Comparison of ENCODE assay signal across 17 mouse cellular contexts in the genomic region with DNA sequence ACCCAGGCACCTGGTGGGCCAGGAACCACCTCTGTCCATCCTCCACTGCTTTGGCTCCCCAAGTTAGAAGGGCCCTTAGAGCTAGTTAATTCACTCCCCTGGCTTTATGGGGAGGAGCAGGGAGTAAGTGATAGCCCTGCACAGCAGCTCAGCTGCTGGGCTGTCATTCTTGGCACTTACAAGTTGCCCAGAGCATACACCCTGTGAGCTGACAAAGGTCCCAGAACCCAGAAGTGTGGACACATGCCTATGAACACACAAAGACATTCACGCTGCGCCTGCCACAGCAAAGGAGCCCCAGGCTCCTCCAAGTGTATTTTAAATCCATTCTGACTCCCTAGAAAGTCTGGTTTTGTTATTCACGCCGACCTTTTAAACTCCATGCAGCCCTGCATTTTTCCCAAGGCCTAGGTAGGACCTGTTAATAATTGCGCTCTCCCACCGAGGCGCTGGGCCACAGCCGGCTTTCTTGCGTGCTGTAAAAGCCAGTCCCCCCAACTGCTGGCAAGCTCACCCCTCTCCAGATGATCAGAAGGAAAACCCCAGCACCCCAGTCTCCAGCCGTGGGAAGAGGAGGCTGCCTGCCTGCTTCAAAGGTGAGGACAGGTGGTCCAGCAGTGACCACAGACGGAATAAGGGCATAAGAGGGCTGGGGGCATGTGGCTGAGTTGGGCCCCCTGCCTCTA.
DNase-seq lines count a peak whose midpoint lies in the region; ATAC-seq lines count a peak whose summit lies in the region.
"Had no signal": no experiment of that assay in that cellular context is flagged by ENCODE, and none has a peak within 500 bp of the region (broad histone marks: within the 10 kb centered on the region; RNA-seq: fewer than 3 reads in every experiment).

No protein-coding gene starts in this region.

- H3K27me3 ChIP-seq in heart, embryonic 13.5 days (replicated peaks), result 0 out of 2 replicates have a peak, but pooled peaks cover 5% of the 10 kb centered on the region
- H3K27me3 ChIP-seq in kidney, embryonic 14.5 days (ENCODE audit: control insufficient read depth, insufficient read depth, low read length), result no peaks in the 10 kb centered on the region
- H3K27me3 ChIP-seq: embryonic facial prominence, embryonic 15.5 days; neural tube, embryonic 12.5 days had no signal

- DNase-seq in heart, postnatal 14 days, result no peak
- DNase-seq in kidney, adult 18-20 months, result no peak
- DNase-seq in urinary bladder, postnatal 4 days (ENCODE audit: low spot score in 2 of 2), result peak; percentile 13 to 28
- DNase-seq in urinary bladder, postnatal 10 days (ENCODE audit: low spot score), result no peak
- no peak for DNase-seq in spleen, postnatal 10 days (ENCODE audit: low spot score in 2 of 2)
- no peak for DNase-seq in B cell, adult 2 months
- DNase-seq: cerebellum, adult 11 months; kidney, postnatal 14 days; layer of hippocampus, postnatal 36 days; liver; right cerebral cortex, adult 18-20 months; thymus, postnatal 14 days had no signal

- no peaks in the 10 kb centered on the region for H3K36me3 ChIP-seq in heart, embryonic 13.5 days
- no peaks in the 10 kb centered on the region for H3K36me3 ChIP-seq in kidney, embryonic 14.5 days (ENCODE audit: control insufficient read depth, insufficient read depth, low read length)
- H3K36me3 ChIP-seq: embryonic facial prominence, embryonic 15.5 days; neural tube, embryonic 12.5 days had no signal

- ATAC-seq in heart, embryonic 13.5 days (ENCODE audit: extremely low read depth, insufficient number of reproducible peaks, low FRiP score, low TSS enrichment), result no peak
- no peak for ATAC-seq in kidney, embryonic 14.5 days (ENCODE audit: low FRiP score, low TSS enrichment)

- peaks cover 30% of the 10 kb centered on the region for H3K4me1 ChIP-seq in heart, embryonic 13.5 days
- peaks cover 14% of the 10 kb centered on the region for H3K4me1 ChIP-seq in kidney, embryonic 14.5 days (ENCODE audit: control insufficient read depth, insufficient read depth, low read length)
- H3K4me1 ChIP-seq: megakaryocyte, embryonic 14.5 days had no signal

- no peak overlapping the region for H3K4me3 ChIP-seq in heart, embryonic 13.5 days
- H3K4me3 ChIP-seq in kidney, embryonic 14.5 days (ENCODE audit: low read length), result no peak overlapping the region
- H3K4me3 ChIP-seq: embryonic facial prominence, embryonic 15.5 days; megakaryocyte, embryonic 14.5 days; neural tube, embryonic 12.5 days had no signal

- no peak overlapping the region for H3K4me2 ChIP-seq in heart, embryonic 13.5 days
- no peak overlapping the region for H3K4me2 ChIP-seq in kidney, embryonic 14.5 days (replicated peaks; ENCODE audit: low read depth, low read length)
- H3K4me2 ChIP-seq: embryonic facial prominence, embryonic 15.5 days; neural tube, embryonic 12.5 days had no signal

- WGBS in heart, embryonic 13.5 days, result 63% methylated on average over 11 of the region's 11 CpGs
- 40% methylated on average over 11 of the region's 11 CpGs for WGBS in kidney, embryonic 14.5 days

- H3K27ac ChIP-seq in heart, embryonic 13.5 days (replicated peaks), result peak overlapping the region; percentile 61
- H3K27ac ChIP-seq in kidney, embryonic 14.5 days (ENCODE audit: low read depth, low read length), result peak overlapping the region; percentile 43; the same call in 1 of the 2 replicates
- H3K27ac ChIP-seq: embryonic facial prominence, embryonic 15.5 days; neural tube, embryonic 12.5 days had no signal

- no peak overlapping the region for H3K9ac ChIP-seq in heart, embryonic 13.5 days
- no peak overlapping the region for H3K9ac ChIP-seq in kidney, embryonic 14.5 days (ENCODE audit: low read depth, low read length)
- H3K9ac ChIP-seq: embryonic facial prominence, embryonic 15.5 days; neural tube, embryonic 12.5 days had no signal

- intact Hi-C loops in heart, postnatal 14 days (cut with DNase I), result no loop called here

- H3K9me3 ChIP-seq in heart, embryonic 13.5 days, result no peaks in the 10 kb centered on the region
- no peaks in the 10 kb centered on the region for H3K9me3 ChIP-seq in kidney, embryonic 14.5 days (ENCODE audit: control insufficient read depth, low read length)
- H3K9me3 ChIP-seq: embryonic facial prominence, embryonic 15.5 days; megakaryocyte, embryonic 14.5 days; neural tube, embryonic 12.5 days had no signal

Comparison
In these comparisons a context has a peak if more than half of its experiments do, and no peak if none do; other contexts are left out.
1. DNase-seq: peak in urinary bladder, postnatal 4 days (2 of 2); none in heart, postnatal 14 days (0 of 2), kidney, adult 18-20 months (single experiment), urinary bladder, postnatal 10 days (single experiment), spleen, postnatal 10 days (0 of 2) and B cell, adult 2 months (0 of 2).